Mouse (Mus musculus) embryonic facial prominence, embryonic 10.5 days (tissue): ENCODE measurements around the gene Tmem170. TPM values are rescaled to one million over a fixed set of nuclear protein-coding genes. Genes with fewer than 3 reads are reported as not detected.

Experiments
- DNase-seq: peaks from one replicate; pipeline ENCODE4 v3.0.0-alpha.2; 2017; ENCODE audit warnings: low spot score
- H3K27ac ChIP-seq: fragments of 300-500 bp; sonication (generic); replicated peaks from 2 replicates; pipeline ENCODE4 v1.5.1; 2016; ENCODE audit warnings: mild to moderate bottlenecking
- H3K27me3 ChIP-seq: fragments of 300-500 bp; sonication (generic); replicated peaks from 2 replicates; pipeline ENCODE4 v1.6.1; 2016; ENCODE audit warnings: low read depth, mild to moderate bottlenecking; ENCODE audit not compliant: poor library complexity, severe bottlenecking
- H3K36me3 ChIP-seq: fragments of 300-500 bp; sonication (generic); replicated peaks from 2 replicates; pipeline ENCODE4 v1.6.1; 2016; ENCODE audit warnings: mild to moderate bottlenecking, moderate library complexity
- H3K4me1 ChIP-seq: fragments of 300-500 bp; sonication (generic); 2 replicates; pipeline ENCODE4 v1.6.1; 2016
- H3K4me3 ChIP-seq: fragments of 300-500 bp; sonication (generic); 2 replicates; pipeline ENCODE4 v1.5.1; 2016; ENCODE audit warnings: mild to moderate bottlenecking, moderate library complexity
- H3K9me3 ChIP-seq: fragments of 300-500 bp; sonication (generic); 2 replicates; pipeline ENCODE4 v1.6.1; 2016; ENCODE audit warnings: mild to moderate bottlenecking
- WGBS: fragments of 180-500 bp; shearing (Covaris S2); methylation state at CpG from one replicate; pipeline ENCODE4 v1.1.7; 2016; 5-methylcytosine and 5-hydroxymethylcytosine counted together
- polyA plus RNA-seq: library from polyadenylated mRNA; unstranded; fragments of >200 nt; fragmentation: Nextera tagmentation; extraction: Ambion mirVana; gene quantifications from 2 replicates; pipeline ENCODE4 v1.2.1, GENCODE M21; 2016

The Tmem170 gene
- polyA plus RNA-seq, 1 experiment from 2014 or later, result 11.0 TPM

GRCm38 (mm10) chr8:111828595-111828994 is 48.0 kb downstream of the Tmem170 start:
- H3K27me3 ChIP-seq, result no peaks in the 10 kb centered on the region
- 84% methylated on average over 6 of the region's 6 CpGs for WGBS
- H3K4me1 ChIP-seq, result no peaks in the 10 kb centered on the region
- H3K9me3 ChIP-seq, result no peaks in the 10 kb centered on the region
- peaks cover 89% of the 10 kb centered on the region for H3K36me3 ChIP-seq
- no peak overlapping the region for H3K27ac ChIP-seq
- no peak overlapping the region for H3K4me3 ChIP-seq
- no peak for DNase-seq

- Histone ChIP-seq H3K9me3 (no peaks in the 10 kb centered on the region), H3K27ac (no peak overlapping the region), H3K36me3 (peaks cover 91% of the 10 kb centered on the region), H3K27me3 (no peaks in the 10 kb centered on the region), H3K4me3 (no peak overlapping the region), H3K4me1 (no peaks in the 10 kb centered on the region)
- DNase-seq, result no peak
- 80% methylated on average over 6 of the region's 6 CpGs for WGBS
These were observed 51.3 kb downstream of the Tmem170 start for GRCm38 (mm10) chr8:111825219-111825618.

GRCm38 (mm10) chr8:111824334-111824733 is 52.2 kb downstream of the Tmem170 start:
- H3K4me3 ChIP-seq, result no peak overlapping the region
- H3K27ac ChIP-seq, result no peak overlapping the region
- no peaks in the 10 kb centered on the region for H3K4me1 ChIP-seq
- peaks cover 90% of the 10 kb centered on the region for H3K36me3 ChIP-seq
- WGBS, result 94% methylated on average over 5 of the region's 5 CpGs
- H3K27me3 ChIP-seq, result no peaks in the 10 kb centered on the region
- no peak for DNase-seq
- no peaks in the 10 kb centered on the region for H3K9me3 ChIP-seq

DNA sequence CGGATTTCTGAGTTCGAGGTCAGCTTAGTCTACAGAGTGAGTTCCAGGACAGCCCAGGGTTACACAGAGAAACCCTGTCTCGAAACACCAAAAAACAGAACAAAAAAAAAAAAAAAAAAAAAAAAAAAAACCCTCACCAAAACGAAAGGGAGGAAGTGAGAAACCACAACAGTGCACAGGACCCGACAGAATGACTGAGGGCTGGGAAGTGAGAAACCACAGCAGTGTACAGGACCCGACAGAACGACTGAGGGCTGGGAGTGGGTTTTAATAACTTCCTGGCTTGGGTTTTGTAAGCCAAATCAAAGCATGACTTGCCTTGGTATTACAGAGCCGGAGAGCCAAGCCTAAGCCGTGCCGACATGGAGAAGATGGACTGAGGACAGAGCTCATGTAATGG is 55.4 kb downstream of the Tmem170 start:
- Histone ChIP-seq H3K4me1 (no peaks in the 10 kb centered on the region), H3K36me3 (peaks cover 74% of the 10 kb centered on the region), H3K4me3 (no peak overlapping the region), H3K27me3 (no peaks in the 10 kb centered on the region), H3K27ac (no peak overlapping the region), H3K9me3 (no peaks in the 10 kb centered on the region)
- DNase-seq, result no peak
- 91% methylated on average over 10 of the region's 10 CpGs for WGBS

DNA sequence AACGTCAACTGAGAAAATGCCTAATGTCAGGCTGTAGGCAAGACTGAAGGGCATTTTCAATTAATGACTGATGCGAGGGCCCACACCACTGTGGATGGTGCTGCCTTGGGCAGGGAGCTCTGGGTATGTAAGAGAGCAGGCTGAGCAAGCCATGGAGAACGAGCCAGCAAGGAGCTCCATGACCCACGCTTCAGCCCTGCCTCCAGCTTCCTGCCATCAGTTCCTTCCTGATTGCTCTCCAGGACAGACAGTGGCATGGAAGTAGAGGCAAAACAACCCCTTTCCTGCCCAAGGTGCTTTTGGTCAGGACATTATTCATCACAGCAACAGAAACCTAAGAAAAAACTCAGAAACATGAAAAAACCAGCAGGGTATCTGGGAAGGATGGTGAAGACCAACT is 55.9 kb downstream of the Tmem170 start:
- H3K36me3 ChIP-seq, result peaks cover 79% of the 10 kb centered on the region
- 91% methylated on average over 4 of the region's 4 CpGs for WGBS
- H3K27ac ChIP-seq, result no peak overlapping the region; the same call in 1 of the 2 replicates

DNA sequence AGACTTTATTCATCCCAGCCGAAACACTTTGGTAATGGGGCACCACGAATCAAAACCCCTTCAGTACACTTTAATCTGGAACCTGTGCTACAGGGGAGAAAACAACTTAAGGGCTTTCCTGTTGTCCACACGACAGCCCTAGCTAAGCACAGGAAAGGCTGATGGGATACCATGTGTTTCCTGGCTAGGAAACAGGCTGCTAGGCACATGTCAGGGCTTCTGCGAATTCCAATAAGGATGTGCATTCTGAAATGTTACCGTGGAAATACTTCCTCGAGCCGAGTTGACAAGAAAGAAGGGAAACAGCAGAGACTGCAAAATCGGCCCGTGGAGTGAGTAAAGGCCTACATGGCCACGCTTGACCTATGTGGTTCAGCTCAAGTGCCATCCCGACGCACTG is 56.5 kb downstream of the Tmem170 start:
- H3K27ac ChIP-seq, result no peak overlapping the region
- H3K4me3 ChIP-seq, result no peak overlapping the region
- peaks cover 82% of the 10 kb centered on the region for H3K36me3 ChIP-seq
- H3K27me3 ChIP-seq, result no peaks in the 10 kb centered on the region
- no peak for DNase-seq
- H3K4me1 ChIP-seq, result no peaks in the 10 kb centered on the region
- 88% methylated on average over 12 of the region's 12 CpGs for WGBS
- no peaks in the 10 kb centered on the region for H3K9me3 ChIP-seq

More for the DNA sequence above, 55.9 kb downstream of the Tmem170 start:
- Histone ChIP-seq H3K9me3 (no peaks in the 10 kb centered on the region), H3K4me3 (no peak overlapping the region), H3K27me3 (no peaks in the 10 kb centered on the region), H3K4me1 (no peaks in the 10 kb centered on the region)
- no peak for DNase-seq

DNA sequence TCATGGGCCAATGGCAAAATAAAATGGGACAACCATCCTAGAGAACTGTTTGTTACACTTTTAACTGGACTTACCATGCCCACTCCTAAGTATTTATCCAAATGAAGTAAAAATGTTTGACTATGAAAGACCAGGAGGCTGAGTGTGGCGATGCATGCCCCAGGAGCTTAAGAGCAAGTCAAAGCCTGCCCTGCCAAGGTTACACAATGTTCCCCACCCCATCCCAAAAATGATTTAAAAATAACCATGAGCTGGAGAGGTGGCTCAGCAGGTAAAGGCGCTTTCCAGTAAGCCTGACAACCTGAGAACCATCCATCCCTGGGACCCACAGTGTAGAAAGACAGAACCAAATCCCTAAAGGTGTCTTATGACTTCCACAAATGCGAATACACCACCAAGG is 58.0 kb downstream of the Tmem170 start:
- Histone ChIP-seq H3K27me3 (no peaks in the 10 kb centered on the region), H3K4me1 (no peaks in the 10 kb centered on the region), H3K36me3 (peaks cover 80% of the 10 kb centered on the region), H3K27ac (no peak overlapping the region), H3K9me3 (no peaks in the 10 kb centered on the region), H3K4me3 (no peak overlapping the region)
- 93% methylated on average over 3 of the region's 3 CpGs for WGBS
- no peak for DNase-seq

- Histone ChIP-seq H3K27me3 (no peaks in the 10 kb centered on the region), H3K9me3 (no peaks in the 10 kb centered on the region), H3K4me1 (no peaks in the 10 kb centered on the region; the same call in 1 of the 2 replicates), H3K4me3 (no peak overlapping the region), H3K27ac (no peak overlapping the region), H3K36me3 (peaks cover 72% of the 10 kb centered on the region)
- DNase-seq, result no peak
- 89% methylated on average over 4 of the region's 4 CpGs for WGBS
These were observed 61.5 kb downstream of the Tmem170 start for GRCm38 (mm10) chr8:111815078-111815477.

GRCm38 (mm10) chr8:111813818-111814217 is 62.7 kb downstream of the Tmem170 start:
- Histone ChIP-seq H3K27ac (no peak overlapping the region), H3K4me1 (no peaks in the 10 kb centered on the region; the same call in 1 of the 2 replicates), H3K27me3 (no peaks in the 10 kb centered on the region), H3K36me3 (peaks cover 70% of the 10 kb centered on the region), H3K4me3 (no peak overlapping the region), H3K9me3 (no peaks in the 10 kb centered on the region)
- 96% methylated on average over 9 of the region's 9 CpGs for WGBS
- DNase-seq, result no peak

Other genes with a start within 250 kb of the Tmem170 start
- 0.23 and 0.25 TPM in 2 replicates for gene Ldhd, start 246.4 kb downstream of the Tmem170 start, polyA plus RNA-seq
- gene Zfp1, start 233.3 kb downstream of the Tmem170 start, polyA plus RNA-seq, result 20.2 and 20.9 TPM in 2 replicates
- gene Ctrb1, start 185.7 kb downstream of the Tmem170 start, polyA plus RNA-seq, result not detected in 2 replicates
- gene Bcar1, start 132.9 kb downstream of the Tmem170 start, polyA plus RNA-seq, result 61.1 and 62.4 TPM in 2 replicates
- gene Cfdp1, start 22.5 kb downstream of the Tmem170 start, polyA plus RNA-seq, result 225 and 237 TPM in 2 replicates
- 2.2 and 2.7 TPM in 2 replicates for gene Chst5, start 33.7 kb upstream of the Tmem170 start, polyA plus RNA-seq
- gene Tmem231, start 57.1 kb upstream of the Tmem170 start, polyA plus RNA-seq, result 20.1 and 20.2 TPM in 2 replicates
- gene Gabarapl2, start 64.0 kb upstream of the Tmem170 start, polyA plus RNA-seq, result 186 and 194 TPM in 2 replicates
- gene Adat1, start 115.6 kb upstream of the Tmem170 start, polyA plus RNA-seq, result 15.7 and 17.1 TPM in 2 replicates
- 274 and 284 TPM in 2 replicates for gene Kars, start 134.6 kb upstream of the Tmem170 start, polyA plus RNA-seq
- gene Terf2ip, start 134.6 kb upstream of the Tmem170 start, polyA plus RNA-seq, result 27.0 and 28.6 TPM in 2 replicates
- gene Gm6793, start 138.3 kb upstream of the Tmem170 start, polyA plus RNA-seq, result 0.25 and 0.45 TPM in 2 replicates